Mouse (Mus musculus): ENCODE measurements at regions not wholly inside any gene's neighbourhood (a gene's known extent, or its start where the extent isn't known, plus 50 kb on each side); places are given as distances from the start of the nearest gene placed in this dataset.

DNA sequence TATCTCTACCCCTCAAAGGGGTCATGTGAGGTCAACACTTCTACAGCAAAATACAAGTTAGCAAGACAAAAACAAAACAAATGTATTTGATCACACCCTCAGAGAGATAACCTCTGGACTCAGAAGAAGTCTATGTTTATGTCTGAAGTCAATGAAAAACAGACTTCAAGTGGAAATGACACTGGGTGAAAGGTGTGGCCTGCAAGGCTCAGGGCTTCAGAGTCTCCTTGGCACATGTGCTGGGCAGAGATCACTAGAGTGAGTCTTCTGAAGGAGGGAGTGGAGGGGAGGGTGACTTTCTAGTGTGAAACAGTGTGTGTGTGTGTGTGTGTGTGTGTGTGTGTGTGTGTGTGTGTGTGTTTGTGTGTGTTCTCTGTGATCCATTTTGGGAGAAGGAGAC is 68.2 kb downstream of the Il12a start:
- no peak for ATAC-seq (ENCODE audit: low FRiP score)
- H3K4me3 ChIP-seq (replicated peaks), result no peak overlapping the region
- H3K4me2 ChIP-seq, result no peak overlapping the region
- H3K27ac ChIP-seq (replicated peaks), result no peak overlapping the region
- H3K36me3 ChIP-seq, result no peaks in the 10 kb centered on the region
- no peaks in the 10 kb centered on the region for H3K27me3 ChIP-seq (replicated peaks)
- H3K9me3 ChIP-seq (replicated peaks), result no peaks in the 10 kb centered on the region
- H3K4me1 ChIP-seq, result no peaks in the 10 kb centered on the region
- no peak overlapping the region for H3K9ac ChIP-seq (replicated peaks)

DNA sequence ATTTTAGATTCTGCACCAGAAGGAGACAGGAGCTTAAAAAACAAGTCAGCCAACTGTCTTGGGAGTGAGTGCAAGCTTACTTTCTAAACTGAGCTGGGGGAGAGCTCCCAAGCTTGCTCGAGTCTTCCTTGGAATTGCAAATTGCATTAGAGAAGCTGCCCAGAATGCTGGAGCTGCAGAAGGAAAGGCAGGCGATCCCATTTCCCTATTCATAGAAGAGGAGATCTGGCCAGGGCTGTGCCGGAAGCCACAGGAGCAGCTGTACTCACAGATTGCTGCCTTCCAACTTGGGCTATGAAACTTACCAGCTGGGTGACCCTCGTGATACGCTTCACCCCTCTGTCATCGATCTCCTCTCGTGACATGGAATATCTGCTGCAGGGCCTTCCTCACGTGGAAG is 68.9 kb downstream of the Il12a start:
- Histone ChIP-seq H3K4me1 (no peaks in the 10 kb centered on the region), H3K27ac (replicated peaks) (no peak overlapping the region), H3K4me3 (replicated peaks) (no peak overlapping the region), H3K27me3 (replicated peaks) (no peaks in the 10 kb centered on the region), H3K4me2 (no peak overlapping the region), H3K9me3 (replicated peaks) (no peaks in the 10 kb centered on the region), H3K36me3 (no peaks in the 10 kb centered on the region), H3K9ac (replicated peaks) (no peak overlapping the region)
- WGBS, result 70% methylated on average over 8 of the region's 8 CpGs
- ATAC-seq (ENCODE audit: low FRiP score), result no peak

- H3K4me3 ChIP-seq (replicated peaks), result no peak overlapping the region
- no peaks in the 10 kb centered on the region for H3K27me3 ChIP-seq (replicated peaks)
- WGBS, result 93% methylated on average over 2 of the region's 2 CpGs
- no peaks in the 10 kb centered on the region for H3K36me3 ChIP-seq
- H3K9me3 ChIP-seq (replicated peaks), result no peaks in the 10 kb centered on the region
- no peak overlapping the region for H3K9ac ChIP-seq (replicated peaks)
- H3K27ac ChIP-seq (replicated peaks), result no peak overlapping the region
- H3K4me1 ChIP-seq, result no peaks in the 10 kb centered on the region
- ATAC-seq (ENCODE audit: low FRiP score), result no peak
- H3K4me2 ChIP-seq, result no peak overlapping the region
Measured at GRCm38 (mm10) chr3:68760806-68761205, 70.4 kb downstream of the Il12a start.

GRCm38 (mm10) chr3:68761242-68761625 is 70.8 kb downstream of the Il12a start:
- Histone ChIP-seq H3K4me3 (replicated peaks) (no peak overlapping the region), H3K4me2 (no peak overlapping the region), H3K9me3 (replicated peaks) (no peaks in the 10 kb centered on the region), H3K27ac (replicated peaks) (no peak overlapping the region; the same call in 1 of the 2 replicates), H3K27me3 (replicated peaks) (no peaks in the 10 kb centered on the region), H3K9ac (replicated peaks) (no peak overlapping the region), H3K36me3 (no peaks in the 10 kb centered on the region), H3K4me1 (no peaks in the 10 kb centered on the region)
- ATAC-seq (ENCODE audit: low FRiP score), result no peak
- WGBS, result 68% methylated on average over 7 of the region's 7 CpGs

DNA sequence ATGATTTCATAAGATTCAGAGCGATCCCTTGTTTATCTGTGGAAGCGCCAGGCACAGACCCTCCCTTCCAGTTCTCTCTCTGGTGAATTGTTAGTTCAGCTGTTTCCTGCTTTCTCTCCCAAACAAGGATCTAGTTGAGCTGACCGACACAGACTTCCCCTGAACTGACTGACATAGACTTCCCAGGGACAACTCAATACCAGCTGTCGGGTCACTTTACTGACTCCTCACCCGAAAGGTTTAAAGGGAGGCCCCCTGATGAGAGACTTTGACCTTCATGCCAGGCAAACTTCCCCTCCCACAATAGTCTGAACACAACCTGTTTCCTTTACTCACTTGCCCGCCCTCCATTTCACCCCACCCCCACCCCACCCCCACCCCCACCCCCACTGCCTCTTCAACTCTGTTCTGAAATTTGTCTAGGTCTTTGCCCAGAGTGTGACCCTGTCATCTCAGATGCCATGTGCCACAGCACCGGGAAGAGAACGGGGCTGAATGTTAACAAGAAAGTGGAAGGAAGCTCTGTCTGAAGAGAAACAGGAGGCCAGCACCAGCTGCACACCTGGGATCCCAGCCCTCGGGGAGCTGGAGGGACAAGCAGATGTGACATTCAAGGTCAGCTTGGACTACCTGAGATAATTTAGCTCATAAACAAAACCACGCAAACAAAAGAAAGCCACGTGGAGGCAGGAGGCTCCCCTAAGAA is 71.3 kb downstream of the Il12a start:
- Histone ChIP-seq H3K27me3 (replicated peaks) (no peaks in the 10 kb centered on the region), H3K9me3 (replicated peaks) (no peaks in the 10 kb centered on the region), H3K4me2 (no peak overlapping the region), H3K9ac (replicated peaks) (no peak overlapping the region), H3K27ac (replicated peaks) (no peak overlapping the region), H3K4me3 (replicated peaks) (no peak overlapping the region), H3K4me1 (no peaks in the 10 kb centered on the region), H3K36me3 (no peaks in the 10 kb centered on the region)
- WGBS, result 29% methylated on average over 11 of the region's 11 CpGs
- ATAC-seq (ENCODE audit: low FRiP score), result no peak

GRCm38 (mm10) chr3:68762988-68763387 is 72.5 kb downstream of the Il12a start:
- H3K27ac ChIP-seq (replicated peaks), result no peak overlapping the region
- no peaks in the 10 kb centered on the region for H3K27me3 ChIP-seq (replicated peaks)
- 92% methylated on average over 8 of the region's 8 CpGs for WGBS
- ATAC-seq (ENCODE audit: low FRiP score), result no peak
- no peak overlapping the region for H3K4me2 ChIP-seq
- no peaks in the 10 kb centered on the region for H3K9me3 ChIP-seq (replicated peaks)
- no peaks in the 10 kb centered on the region for H3K36me3 ChIP-seq
- no peaks in the 10 kb centered on the region for H3K4me1 ChIP-seq
- no peak overlapping the region for H3K4me3 ChIP-seq (replicated peaks)
- H3K9ac ChIP-seq (replicated peaks), result no peak overlapping the region

DNA sequence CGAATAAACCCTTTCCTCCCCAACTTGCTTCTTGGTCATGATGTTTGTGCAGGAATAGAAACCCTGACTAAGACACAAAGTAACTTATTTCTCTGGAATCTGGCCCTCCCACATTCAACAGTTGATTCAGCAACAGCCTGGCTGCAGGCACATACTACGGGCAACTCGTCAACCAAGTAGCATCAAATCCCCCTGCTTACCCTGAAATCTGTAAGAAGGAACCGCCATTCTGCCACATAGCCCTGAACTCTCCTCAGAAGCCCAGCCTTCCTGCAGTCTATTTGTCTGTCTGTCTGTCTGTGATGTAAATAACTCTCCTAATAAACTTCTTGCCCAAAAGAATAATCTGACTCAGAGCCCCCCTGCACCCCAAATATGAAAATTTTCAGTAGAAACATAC is 73.9 kb downstream of the Il12a start:
- no peaks in the 10 kb centered on the region for H3K27me3 ChIP-seq (replicated peaks)
- 90% methylated on average over 4 of the region's 4 CpGs for WGBS
- H3K9ac ChIP-seq (replicated peaks), result no peak overlapping the region
- H3K4me2 ChIP-seq, result no peak overlapping the region
- H3K36me3 ChIP-seq, result no peaks in the 10 kb centered on the region
- H3K4me1 ChIP-seq, result no peaks in the 10 kb centered on the region
- no peak for ATAC-seq (ENCODE audit: low FRiP score)
- H3K27ac ChIP-seq (replicated peaks), result no peak overlapping the region
- no peaks in the 10 kb centered on the region for H3K9me3 ChIP-seq (replicated peaks)
- no peak overlapping the region for H3K4me3 ChIP-seq (replicated peaks)

- no peak for ATAC-seq (ENCODE audit: low FRiP score)
- Histone ChIP-seq H3K9ac (replicated peaks) (no peak overlapping the region), H3K4me2 (no peak overlapping the region), H3K4me3 (replicated peaks) (no peak overlapping the region), H3K36me3 (no peaks in the 10 kb centered on the region), H3K27ac (replicated peaks) (no peak overlapping the region), H3K27me3 (replicated peaks) (no peaks in the 10 kb centered on the region), H3K4me1 (no peaks in the 10 kb centered on the region), H3K9me3 (replicated peaks) (no peaks in the 10 kb centered on the region)
- 84% methylated on average over 7 of the region's 7 CpGs for WGBS
Measured at GRCm38 (mm10) chr3:68764917-68765598, 74.6 kb downstream of the Il12a start.

- no peaks in the 10 kb centered on the region for H3K9me3 ChIP-seq (replicated peaks)
- H3K27ac ChIP-seq (replicated peaks), result no peak overlapping the region
- H3K9ac ChIP-seq (replicated peaks), result no peak overlapping the region
- no peak for ATAC-seq (ENCODE audit: low FRiP score)
- 91% methylated on average over 3 of the region's 3 CpGs for WGBS
- no peaks in the 10 kb centered on the region for H3K27me3 ChIP-seq (replicated peaks)
- no peaks in the 10 kb centered on the region for H3K4me1 ChIP-seq
- no peak overlapping the region for H3K4me3 ChIP-seq (replicated peaks)
- H3K36me3 ChIP-seq, result no peaks in the 10 kb centered on the region
- no peak overlapping the region for H3K4me2 ChIP-seq
Measured at GRCm38 (mm10) chr3:68771579-68771978, 81.1 kb downstream of the Il12a start.

DNA sequence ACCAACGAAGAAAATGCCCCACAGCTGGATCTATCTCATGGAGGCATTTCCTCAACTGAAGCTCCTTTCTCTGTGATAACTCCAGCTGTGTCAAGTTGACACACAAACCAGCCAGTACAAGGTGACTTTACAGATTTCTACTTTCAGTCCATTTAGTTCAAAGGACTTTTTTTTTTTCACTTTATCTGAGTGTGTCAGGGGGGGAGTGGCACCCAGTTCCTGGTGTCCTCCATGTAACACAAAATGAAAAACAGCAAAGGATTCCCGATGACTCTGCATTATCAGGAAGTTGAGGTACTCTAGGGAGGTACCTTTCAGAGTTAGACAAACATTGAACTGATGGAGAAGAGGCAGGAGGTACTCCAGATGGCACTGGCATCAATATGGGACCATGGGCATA is 87.4 kb downstream of the Il12a start:
- no peak overlapping the region for H3K4me2 ChIP-seq
- ATAC-seq (ENCODE audit: low FRiP score), result no peak
- H3K4me3 ChIP-seq (replicated peaks), result no peak overlapping the region
- H3K27me3 ChIP-seq (replicated peaks), result no peaks in the 10 kb centered on the region
- no peak overlapping the region for H3K27ac ChIP-seq (replicated peaks)
- H3K4me1 ChIP-seq, result no peaks in the 10 kb centered on the region
- H3K9me3 ChIP-seq (replicated peaks), result no peaks in the 10 kb centered on the region
- no peaks in the 10 kb centered on the region for H3K36me3 ChIP-seq
- no peak overlapping the region for H3K9ac ChIP-seq (replicated peaks)
- WGBS, result 83% methylated on average over 2 of the region's 2 CpGs

- H3K9me3 ChIP-seq (replicated peaks), result no peaks in the 10 kb centered on the region
- H3K4me2 ChIP-seq, result no peak overlapping the region
- H3K27me3 ChIP-seq (replicated peaks), result no peaks in the 10 kb centered on the region
- no peak overlapping the region for H3K27ac ChIP-seq (replicated peaks)
- H3K4me3 ChIP-seq (replicated peaks), result no peak overlapping the region
- no peak for ATAC-seq (ENCODE audit: low FRiP score)
- no peaks in the 10 kb centered on the region for H3K36me3 ChIP-seq
- H3K4me1 ChIP-seq, result no peaks in the 10 kb centered on the region
- no peak overlapping the region for H3K9ac ChIP-seq (replicated peaks)
- 90% methylated on average over 16 of the region's 16 CpGs for WGBS
Measured at GRCm38 (mm10) chr3:68778354-68779040, 88.1 kb downstream of the Il12a start.

DNA sequence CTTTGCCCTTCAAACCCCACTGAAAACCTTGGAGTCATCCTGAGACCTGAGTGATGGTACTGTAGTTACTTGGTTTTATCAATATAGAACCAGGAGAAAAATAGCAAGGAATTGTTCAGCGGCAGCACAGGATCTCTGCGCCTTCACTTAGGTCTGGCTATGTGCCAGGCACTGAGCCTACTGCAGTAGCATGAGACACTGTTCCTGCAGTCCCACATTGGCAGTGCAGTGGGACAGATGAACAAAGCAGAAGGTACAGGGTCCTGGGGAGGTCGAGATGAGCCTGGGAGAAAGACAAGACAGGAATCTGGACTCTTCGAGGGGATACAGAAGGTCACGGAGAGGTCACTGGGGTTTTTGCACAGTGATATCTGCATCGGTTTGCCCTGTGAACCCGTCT is 88.5 kb upstream of the 1110032F04Rik start:
- Histone ChIP-seq H3K4me3 (replicated peaks) (no peak overlapping the region), H3K4me2 (no peak overlapping the region), H3K4me1 (no peaks in the 10 kb centered on the region), H3K9ac (replicated peaks) (no peak overlapping the region), H3K27ac (replicated peaks) (no peak overlapping the region), H3K36me3 (no peaks in the 10 kb centered on the region), H3K9me3 (replicated peaks) (no peaks in the 10 kb centered on the region), H3K27me3 (replicated peaks) (no peaks in the 10 kb centered on the region)
- 39% methylated on average over 7 of the region's 7 CpGs for whole genome bisulfite sequencing
- no peak for ATAC-seq (ENCODE audit: low FRiP score)

All from neural tube, embryonic 15.5 days (tissue).